Mouse (Mus musculus) kidney, postnatal 0 days (tissue): ENCODE measurements around the gene Spag6. TPM values are rescaled to one million over a fixed set of nuclear protein-coding genes. Genes with fewer than 3 reads are reported as not detected.

Source experiments
- ATAC-seq: fragments of 200-750 bp; cut with Nextera tagmentation; replicated peaks from 2 replicates; pipeline ENCODE4 v1.8.0; 2017; ENCODE audit warnings: low read depth, moderate number of reproducible peaks, moderate TSS enrichment, moderate library complexity; ENCODE audit not compliant: low FRiP score
- DNase-seq: peaks from one replicate; pipeline ENCODE4 v3.0.0-alpha.2; 2016; ENCODE audit warnings: low spot score
- H3K27ac ChIP-seq: fragments of 300-500 bp; sonication (generic); 2 replicates; pipeline ENCODE4 v1.5.1; 2014; ENCODE audit warnings: mild to moderate bottlenecking
- H3K27me3 ChIP-seq: fragments of 300-500 bp; sonication (generic); 2 replicates; pipeline ENCODE4 v1.6.1; 2014; ENCODE audit warnings: low read length, mixed read lengths; ENCODE audit not compliant: insufficient read depth
- H3K36me3 ChIP-seq: fragments of 300-500 bp; sonication (generic); 2 replicates; pipeline ENCODE4 v1.6.1; 2014; ENCODE audit warnings: low read length, mixed read lengths; ENCODE audit not compliant: insufficient read depth
- H3K4me1 ChIP-seq: fragments of 300-500 bp; sonication (generic); replicated peaks from 2 replicates; pipeline ENCODE4 v1.6.1; 2014; ENCODE audit warnings: antibody characterized with exemption, low read length, mixed read lengths; ENCODE audit not compliant: insufficient read depth
- H3K4me2 ChIP-seq: fragments of 300-500 bp; sonication (generic); 2 replicates; pipeline ENCODE4 v1.6.1; 2014; ENCODE audit warnings: mild to moderate bottlenecking, low read length, moderate library complexity, mixed read lengths
- H3K4me3 ChIP-seq: fragments of 300-500 bp; sonication (generic); replicated peaks from 2 replicates; pipeline ENCODE4 v1.5.1; 2014; ENCODE audit warnings: low read depth, low read length
- H3K9ac ChIP-seq: fragments of 300-500 bp; sonication (generic); 2 replicates; pipeline ENCODE4 v1.6.1; 2014; ENCODE audit warnings: low read depth, low read length
- H3K9me3 ChIP-seq: fragments of 300-500 bp; sonication (generic); replicated peaks from 2 replicates; pipeline ENCODE4 v1.6.1; 2016; ENCODE audit warnings: low read length, inconsistent platforms, mixed read lengths
- CTCF ChIP-seq: IDR thresholded peaks from 2 replicates; pipeline ENCODE4 v1.5.1; 2016; ENCODE audit warnings: antibody characterized with exemption, low read depth, mild to moderate bottlenecking, moderate library complexity
- WGBS: fragments of 180-500 bp; shearing (Covaris S2); extraction: QIAGEN DNeasy Blood & Tissue Kit; methylation state at CpG from one replicate; pipeline ENCODE4 v1.1.7; 2014; 5-methylcytosine and 5-hydroxymethylcytosine counted together
- polyA plus RNA-seq: library from polyadenylated mRNA; unstranded; fragments of >200 nt; fragmentation: Nextera tagmentation; extraction: Ambion mirVana; gene quantifications from 2 replicates; pipeline ENCODE4 v1.2.1, GENCODE M21; 2015

Gene Spag6
- 0.15 and 0.18 TPM in 2 replicates for polyA plus RNA-seq

DNA sequence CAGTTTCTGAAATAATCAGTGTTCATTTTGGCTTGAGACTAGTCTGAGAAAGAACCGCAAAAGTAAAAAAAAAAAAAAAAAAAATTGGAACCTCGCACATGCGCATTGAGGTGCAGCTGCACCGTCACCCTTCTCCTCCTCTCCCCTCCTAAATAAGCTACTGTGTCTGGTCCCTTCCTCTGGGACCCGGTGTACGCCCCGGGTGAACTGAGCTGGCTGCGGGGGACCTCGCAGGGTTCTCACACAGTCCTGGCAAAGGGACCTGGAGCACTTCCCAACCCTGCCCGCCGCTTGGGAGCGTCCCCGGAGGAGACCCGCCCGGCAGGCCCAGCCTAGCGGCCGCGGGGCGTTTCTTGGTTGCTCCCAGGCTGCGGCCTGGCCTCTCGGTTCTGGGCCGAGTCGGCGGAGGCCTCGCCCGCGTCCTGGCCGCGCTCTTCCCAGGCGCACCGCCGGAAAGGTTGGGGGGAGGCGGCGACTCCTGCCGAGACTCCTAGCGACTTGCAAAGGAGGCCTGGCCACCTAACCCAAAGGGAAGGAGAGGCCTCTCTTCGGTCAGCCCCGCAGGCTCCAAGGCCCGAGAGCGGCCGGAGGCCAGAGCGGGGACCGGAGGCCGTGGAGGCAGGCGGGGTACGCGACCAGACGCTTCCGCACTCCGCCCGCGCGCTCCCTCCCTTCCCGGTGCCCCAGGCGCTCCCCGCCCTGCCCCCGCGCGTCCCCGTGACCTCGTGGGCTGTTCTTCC, at the start of gene Spag6:
Gene Spag6 (plus strand): TSS at position 162 of the 740 bp plus-strand sequence.
- DNase-seq: peak; percentile 86
- peak within 1 kb of the TSS; percentile 60 for H3K4me3 ChIP-seq
- no peaks in the 10 kb centered on the region for H3K36me3 ChIP-seq
- peak; percentile 76 for ATAC-seq
- WGBS: under 1% methylated on average over 60 of the region's 61 CpGs
- H3K4me2 ChIP-seq: peak within 1 kb of the TSS; percentile 71
- peaks cover 18% of the 10 kb centered on the region; the same call in 1 of the 2 replicates for H3K4me1 ChIP-seq
- peaks cover 56% of the 10 kb centered on the region for H3K27me3 ChIP-seq
- H3K9me3 ChIP-seq: no peaks in the 10 kb centered on the region
- H3K9ac ChIP-seq: peak within 1 kb of the TSS; percentile 90
- H3K27ac ChIP-seq: peak within 1 kb of the TSS; percentile 78
- no peak for TF ChIP-seq CTCF

DNA sequence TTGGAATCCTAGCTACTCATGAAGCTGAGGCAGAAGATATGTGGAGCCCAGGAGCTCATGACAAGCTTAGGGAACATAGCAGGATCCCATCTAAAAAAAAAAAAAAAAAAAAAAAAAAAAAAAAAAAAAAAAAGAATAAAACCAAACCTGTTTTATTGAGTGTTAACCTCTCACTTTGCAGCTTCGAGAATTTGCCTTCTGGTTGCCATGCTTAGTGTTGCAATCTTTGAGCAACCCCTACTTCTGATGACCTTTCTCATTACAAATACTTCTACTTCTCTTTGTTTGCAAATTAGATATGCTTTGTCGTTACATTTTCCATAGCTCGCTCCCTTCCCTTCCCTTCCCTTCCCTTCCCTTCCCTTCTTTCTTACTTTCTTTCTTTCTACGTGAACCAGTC, 45.3 kb upstream of the Spag6 start:
- Histone ChIP-seq H3K4me3 (no peak overlapping the region), H3K9me3 (no peaks in the 10 kb centered on the region), H3K36me3 (no peaks in the 10 kb centered on the region), H3K27me3 (no peaks in the 10 kb centered on the region), H3K9ac (no peak overlapping the region), H3K27ac (no peak overlapping the region), H3K4me1 (no peaks in the 10 kb centered on the region), H3K4me2 (no peak overlapping the region)
- WGBS: 86% methylated on average over 3 of the region's 4 CpGs
- no peak for TF ChIP-seq CTCF
- ATAC-seq: no peak
- DNase-seq: no peak

DNA sequence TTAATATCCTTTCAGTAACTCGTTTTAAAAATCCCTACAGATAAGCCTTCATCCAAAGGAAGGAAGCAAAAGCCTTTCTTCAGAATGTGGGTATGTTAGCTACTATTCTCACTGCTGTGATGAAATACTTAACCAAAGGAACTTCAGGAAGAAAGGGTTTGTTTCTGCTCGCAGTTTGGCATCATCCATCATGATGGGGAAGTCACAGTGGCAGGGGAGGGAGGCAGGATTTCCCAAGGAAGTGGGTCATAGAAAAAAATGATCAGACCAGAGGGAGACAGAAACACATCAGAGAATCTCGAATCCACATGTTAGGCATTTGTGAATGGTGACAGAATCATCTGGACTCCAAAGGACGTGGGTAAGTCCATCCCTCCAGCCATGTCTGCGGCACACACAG, 39.0 kb upstream of the Spag6 start:
- no peak for TF ChIP-seq CTCF
- Histone ChIP-seq H3K36me3 (no peaks in the 10 kb centered on the region), H3K4me2 (no peak overlapping the region), H3K27ac (no peak overlapping the region), H3K4me1 (no peaks in the 10 kb centered on the region), H3K9me3 (no peaks in the 10 kb centered on the region), H3K4me3 (no peak overlapping the region), H3K27me3 (no peaks in the 10 kb centered on the region), H3K9ac (no peak overlapping the region)
- WGBS: 54% methylated on average over 5 of the region's 5 CpGs
- ATAC-seq: no peak
- peak; percentile 45 for DNase-seq

DNA sequence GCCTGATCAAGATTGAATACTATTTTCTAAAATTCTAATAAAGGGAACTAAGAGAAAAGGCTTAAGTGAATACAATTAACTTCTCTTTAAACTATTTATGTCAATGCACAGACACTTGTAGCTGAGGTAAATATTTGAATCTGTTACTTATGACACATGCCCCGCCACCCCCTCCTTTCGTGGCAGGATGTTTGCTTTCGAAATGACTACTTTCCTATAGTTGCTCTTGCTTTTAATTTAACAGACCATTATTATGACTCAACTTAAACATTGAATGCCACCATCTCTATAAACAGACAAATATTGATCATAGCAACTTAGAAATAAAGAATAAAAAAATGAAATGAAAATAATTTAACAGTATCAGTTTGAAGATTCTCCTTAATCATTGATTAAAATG, 29.8 kb upstream of the Spag6 start:
- no peak for TF ChIP-seq CTCF
- H3K4me3 ChIP-seq: no peak overlapping the region
- WGBS: 92% methylated on average over 3 of the region's 3 CpGs
- H3K27ac ChIP-seq: no peak overlapping the region
- H3K9me3 ChIP-seq: no peaks in the 10 kb centered on the region
- H3K36me3 ChIP-seq: no peaks in the 10 kb centered on the region
- no peaks in the 10 kb centered on the region for H3K4me1 ChIP-seq
- no peak for ATAC-seq
- no peak overlapping the region for H3K9ac ChIP-seq
- H3K27me3 ChIP-seq: no peaks in the 10 kb centered on the region
- no peak for DNase-seq
- H3K4me2 ChIP-seq: no peak overlapping the region

DNA sequence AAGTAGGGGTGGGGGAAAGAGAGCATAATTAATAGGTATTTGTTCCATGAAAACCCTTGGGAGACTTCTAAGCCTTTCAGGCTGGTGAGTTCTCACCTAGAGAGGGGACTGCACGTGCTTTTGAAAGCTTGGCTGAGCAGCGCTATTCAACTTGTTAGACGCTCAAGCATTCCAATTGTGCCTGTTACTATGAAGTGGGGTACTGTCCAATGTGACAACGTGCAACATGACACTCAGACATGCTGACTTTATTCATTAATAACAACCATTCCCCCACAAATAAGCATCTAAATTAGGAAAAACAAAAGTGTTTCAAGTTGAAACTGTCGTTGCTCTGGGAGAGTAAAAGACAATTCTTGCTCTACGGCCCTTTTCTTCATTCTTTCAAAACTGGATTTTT, 22.8 kb upstream of the Spag6 start:
- Histone ChIP-seq H3K4me2 (no peak overlapping the region), H3K9me3 (no peaks in the 10 kb centered on the region), H3K4me3 (no peak overlapping the region), H3K27me3 (no peaks in the 10 kb centered on the region), H3K36me3 (no peaks in the 10 kb centered on the region), H3K9ac (no peak overlapping the region), H3K27ac (no peak overlapping the region), H3K4me1 (no peaks in the 10 kb centered on the region)
- 34% methylated on average over 6 of the region's 6 CpGs for WGBS
- TF ChIP-seq CTCF: no peak
- no peak for DNase-seq
- ATAC-seq: no peak

- Histone ChIP-seq H3K4me2 (peak within 1 kb of the TSS; percentile 69), H3K27me3 (no peaks in the 10 kb centered on the region), H3K4me3 (peak within 1 kb of the TSS; percentile 89), H3K9ac (peak within 1 kb of the TSS; percentile 99), H3K9me3 (no peaks in the 10 kb centered on the region), H3K36me3 (no peaks in the 10 kb centered on the region), H3K27ac (peak within 1 kb of the TSS; percentile 99), H3K4me1 (no peaks in the 10 kb centered on the region)
- ATAC-seq (peak; percentile 94), DNase-seq (peak; percentile 94)
- TF ChIP-seq CTCF: no peak
- WGBS: under 1% methylated on average over 81 of the region's 91 CpGs
Measured at GRCm38 (mm10) chr2:18672133-18672765, 21.6 kb upstream of the Spag6 start, which contains the start of gene Commd3. Commd3 (plus strand) TSS chr2:18672384.
